Mouse (Mus musculus) lung, adult 2 months (tissue): ENCODE measurements around the gene Wdfy4.

Experiments used
- CTCF ChIP-seq: fragments of 200-500 bp; IDR thresholded peaks from 2 replicates; pipeline ENCODE4 v1.5.1; 2011; ENCODE audit warnings: mild to moderate bottlenecking, low read length, control low read depth; ENCODE audit not compliant: insufficient read depth
- POLR2A ChIP-seq: fragments of 200-500 bp; IDR thresholded peaks from 2 replicates; pipeline ENCODE4 v1.6.1; 2011; ENCODE audit warnings: low read depth, mild to moderate bottlenecking, control low read depth, low read length, borderline replicate concordance; ENCODE audit errors: extremely low read depth

GRCm38 (mm10) chr14:33202885-33203284, 17.6 kb upstream of the Wdfy4 start:
- TF ChIP-seq POLR2A (no peak), CTCF (no peak)
